28 mouse cellular contexts compared by ENCODE assay signal in the genomic region with DNA sequence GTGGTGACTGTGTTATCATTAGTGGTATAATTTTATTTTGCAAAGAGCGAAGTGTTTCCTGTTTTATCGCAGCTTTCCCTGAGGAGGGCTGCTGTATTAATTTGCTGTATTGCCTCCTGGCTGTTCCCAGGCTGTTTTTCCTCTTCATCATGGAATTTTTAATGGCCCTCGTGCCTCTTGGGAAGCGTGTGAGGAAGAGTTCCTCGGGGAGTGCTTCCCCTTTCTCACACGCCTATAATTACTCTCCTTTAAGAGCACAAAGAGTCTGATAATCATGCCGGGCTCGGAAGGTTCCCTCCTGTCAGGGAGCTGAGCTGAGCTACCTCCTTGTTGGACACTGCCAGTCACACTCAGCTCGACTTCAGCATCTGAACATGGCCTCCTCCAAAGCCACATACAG. TPM values are rescaled to one million over a fixed set of nuclear protein-coding genes. Genes with fewer than 3 reads are reported as not detected.
DNase-seq lines count a peak whose midpoint lies in the region; ATAC-seq lines count a peak whose summit lies in the region.
"Had no signal": no experiment of that assay in that cellular context is flagged by ENCODE, and none has a peak within 500 bp of the region (broad histone marks: within the 10 kb centered on the region; RNA-seq: fewer than 3 reads in every experiment).

No protein-coding gene starts in this region.

- no peak; the same call in 1 of the 2 replicates for ATAC-seq in forebrain, embryonic 13.5 days
- no peak for ATAC-seq in forebrain, embryonic 15.5 days (replicated peaks)
- ATAC-seq in hindbrain, embryonic 14.5 days (ENCODE audit: low FRiP score) = no peak; the same call in 1 of the 2 replicates
- no peak for ATAC-seq in hindbrain, embryonic 11.5 days (ENCODE audit: low FRiP score)
- ATAC-seq in midbrain, embryonic 16.5 days = no peak
- ATAC-seq: inflammation-experienced regulatory T-cells, adult 6 months; Patski had no signal

- no peaks in the 10 kb centered on the region for H3K9me3 ChIP-seq in forebrain, embryonic 13.5 days (replicated peaks)
- no peaks in the 10 kb centered on the region for H3K9me3 ChIP-seq in forebrain, embryonic 15.5 days
- H3K9me3 ChIP-seq in hindbrain, embryonic 14.5 days (ENCODE audit: control insufficient read depth, low read length) = no peaks in the 10 kb centered on the region
- no peaks in the 10 kb centered on the region for H3K9me3 ChIP-seq in hindbrain, embryonic 11.5 days (ENCODE audit: control insufficient read depth, low read length)
- no peaks in the 10 kb centered on the region for H3K9me3 ChIP-seq in midbrain, embryonic 16.5 days (replicated peaks; ENCODE audit: control insufficient read depth, low read length, poor library complexity, severe bottlenecking)
- H3K9me3 ChIP-seq: kidney, embryonic 15.5 days; limb, embryonic 12.5 days; liver, embryonic 15.5 days had no signal

- DNase-seq in hindbrain, embryonic 14.5 days (ENCODE audit: low spot score) = no peak
- no peak for DNase-seq in hindbrain, embryonic 11.5 days (ENCODE audit: low spot score)
- DNase-seq in brain, adult 2 months (ENCODE audit: low read depth, low spot score) = peak; percentile 9
- DNase-seq in layer of hippocampus, adult 8-10 months (ENCODE audit: low spot score in 2 of 2) = no peak
- DNase-seq in spleen, adult 12 weeks (ENCODE audit: low spot score) = no peak
- DNase-seq: adrenal gland, postnatal 14 days; cerebellum, adult 2 months; cerebellum, postnatal 14 days; gastrocnemius, postnatal 14 days; heart, postnatal 36 days; kidney, adult 11 months; kidney, postnatal 25 days; lung, embryonic 14.5 days; lung, postnatal 14 days; right cerebral cortex, adult 18-20 months; thymus, adult 2 months; thymus, postnatal 36 days had no signal

- WGBS in forebrain, embryonic 13.5 days = 40% methylated on average over 9 of the region's 9 CpGs
- WGBS in forebrain, embryonic 15.5 days = 27% methylated on average over 9 of the region's 9 CpGs
- WGBS in hindbrain, embryonic 14.5 days = 31% methylated on average over 9 of the region's 9 CpGs
- 68% methylated on average over 9 of the region's 9 CpGs for WGBS in hindbrain, embryonic 11.5 days
- 32% methylated on average over 9 of the region's 9 CpGs for WGBS in midbrain, embryonic 16.5 days

- H3K4me1 ChIP-seq in forebrain, embryonic 13.5 days = peaks cover 26% of the 10 kb centered on the region
- H3K4me1 ChIP-seq in forebrain, embryonic 15.5 days = peaks cover 10% of the 10 kb centered on the region
- H3K4me1 ChIP-seq in hindbrain, embryonic 14.5 days (replicated peaks; ENCODE audit: control insufficient read depth, insufficient read depth, low read length) = no peaks in the 10 kb centered on the region; the same call in none of the 2 replicates
- H3K4me1 ChIP-seq in hindbrain, embryonic 11.5 days (replicated peaks; ENCODE audit: control insufficient read depth, insufficient read depth, low read length) = no peaks in the 10 kb centered on the region
- H3K4me1 ChIP-seq in midbrain, embryonic 16.5 days (ENCODE audit: control insufficient read depth, insufficient read depth, low read length) = peaks cover 7% of the 10 kb centered on the region
- H3K4me1 ChIP-seq: kidney, embryonic 15.5 days; liver, embryonic 15.5 days had no signal

- peak overlapping the region; percentile 21; the same call in 1 of the 2 replicates for H3K27ac ChIP-seq in forebrain, embryonic 13.5 days
- H3K27ac ChIP-seq in forebrain, embryonic 15.5 days (replicated peaks) = no peak overlapping the region
- H3K27ac ChIP-seq in hindbrain, embryonic 14.5 days = peak overlapping the region; percentile 46
- no peak overlapping the region for H3K27ac ChIP-seq in hindbrain, embryonic 11.5 days (ENCODE audit: low read depth, low read length)
- peak overlapping the region; percentile 61 for H3K27ac ChIP-seq in midbrain, embryonic 16.5 days (ENCODE audit: low read length)
- H3K27ac ChIP-seq: kidney, embryonic 15.5 days; left cerebral cortex, adult 2 months; limb, embryonic 12.5 days; liver, embryonic 15.5 days had no signal

- no peak overlapping the region for H3K9ac ChIP-seq in forebrain, embryonic 13.5 days
- no peak overlapping the region for H3K9ac ChIP-seq in forebrain, embryonic 15.5 days (replicated peaks)
- no peak overlapping the region for H3K9ac ChIP-seq in hindbrain, embryonic 14.5 days
- H3K9ac ChIP-seq in hindbrain, embryonic 11.5 days (ENCODE audit: low read depth, low read length) = no peak overlapping the region
- no peak overlapping the region for H3K9ac ChIP-seq in midbrain, embryonic 16.5 days (ENCODE audit: low read depth, low read length)
- H3K9ac ChIP-seq: kidney, embryonic 15.5 days; limb, embryonic 12.5 days; liver, embryonic 15.5 days; lung, embryonic 14.5 days had no signal

- H3K27me3 ChIP-seq in forebrain, embryonic 13.5 days = no peaks in the 10 kb centered on the region
- H3K27me3 ChIP-seq in forebrain, embryonic 15.5 days = no peaks in the 10 kb centered on the region
- no peaks in the 10 kb centered on the region for H3K27me3 ChIP-seq in hindbrain, embryonic 14.5 days (ENCODE audit: control insufficient read depth, insufficient read depth, low read length)
- no peaks in the 10 kb centered on the region for H3K27me3 ChIP-seq in hindbrain, embryonic 11.5 days (ENCODE audit: control insufficient read depth, insufficient read depth, low read length)
- no peaks in the 10 kb centered on the region for H3K27me3 ChIP-seq in midbrain, embryonic 16.5 days (ENCODE audit: control insufficient read depth, insufficient read depth, low read depth, low read length)
- H3K27me3 ChIP-seq: kidney, embryonic 15.5 days; limb, embryonic 12.5 days; liver, embryonic 15.5 days; Patski had no signal

- no peak overlapping the region for H3K4me3 ChIP-seq in forebrain, embryonic 13.5 days
- H3K4me3 ChIP-seq in forebrain, embryonic 15.5 days = no peak overlapping the region
- H3K4me3 ChIP-seq in hindbrain, embryonic 14.5 days (replicated peaks; ENCODE audit: low read length) = no peak overlapping the region
- H3K4me3 ChIP-seq in hindbrain, embryonic 11.5 days (ENCODE audit: low read depth, low read length) = no peak overlapping the region
- H3K4me3 ChIP-seq in midbrain, embryonic 16.5 days (ENCODE audit: low read depth, low read length) = no peak overlapping the region
- H3K4me3 ChIP-seq: kidney, embryonic 15.5 days; left cerebral cortex, adult 2 months; limb, embryonic 12.5 days; liver, embryonic 15.5 days; myocyte had no signal

- peaks cover 65% of the 10 kb centered on the region for H3K36me3 ChIP-seq in forebrain, embryonic 13.5 days (ENCODE audit: poor library complexity, severe bottlenecking)
- H3K36me3 ChIP-seq in forebrain, embryonic 15.5 days = peaks cover 18% of the 10 kb centered on the region
- peaks cover 41% of the 10 kb centered on the region for H3K36me3 ChIP-seq in hindbrain, embryonic 14.5 days (replicated peaks; ENCODE audit: control insufficient read depth, insufficient read depth)
- no peaks in the 10 kb centered on the region for H3K36me3 ChIP-seq in hindbrain, embryonic 11.5 days (ENCODE audit: control insufficient read depth, insufficient read depth, low read length)
- H3K36me3 ChIP-seq in midbrain, embryonic 16.5 days (ENCODE audit: control insufficient read depth, insufficient read depth, low read length) = peaks cover 22% of the 10 kb centered on the region

- no peak overlapping the region for H3K4me2 ChIP-seq in forebrain, embryonic 13.5 days
- H3K4me2 ChIP-seq in forebrain, embryonic 15.5 days (replicated peaks) = no peak overlapping the region
- H3K4me2 ChIP-seq in hindbrain, embryonic 14.5 days (replicated peaks) = no peak overlapping the region
- no peak overlapping the region for H3K4me2 ChIP-seq in hindbrain, embryonic 11.5 days (replicated peaks; ENCODE audit: low read depth, low read length)
- no peak overlapping the region for H3K4me2 ChIP-seq in midbrain, embryonic 16.5 days (ENCODE audit: low read length)
- H3K4me2 ChIP-seq: heart, embryonic 11.5 days; kidney, embryonic 15.5 days; limb, embryonic 12.5 days; liver, embryonic 15.5 days; lung, embryonic 14.5 days had no signal

RNA-seq across cellular contexts. Expression of gene Gpatch2l, which starts 30.0 kb away (rescaled TPM):
- 22.6 and 24.1 TPM in 2 replicates for polyA plus RNA-seq in forebrain, embryonic 13.5 days (2015; fragmentation: Nextera tagmentation; extraction: Ambion mirVana)
- 31.1 and 31.4 TPM in 2 replicates for polyA plus RNA-seq in forebrain, embryonic 15.5 days (2015; fragmentation: Nextera tagmentation; extraction: Ambion mirVana)
- polyA plus RNA-seq in hindbrain, embryonic 14.5 days (2014; fragmentation: Nextera tagmentation; extraction: Ambion mirVana) = 26.7 and 29.6 TPM in 2 replicates
- 17.4 and 18.8 TPM in 2 replicates for polyA plus RNA-seq in hindbrain, embryonic 11.5 days (2014; fragmentation: Nextera tagmentation; extraction: Ambion mirVana)
- polyA plus RNA-seq in midbrain, embryonic 16.5 days (2015; fragmentation: Nextera tagmentation; extraction: Ambion mirVana) = 30.3 and 34.9 TPM in 2 replicates
- total RNA-seq in layer of hippocampus, adult 8-10 months (2022) = 10 to 100 TPM; 31.9 to 37.3 (median 32.8) TPM

Comparison
In these comparisons a context has a peak if more than half of its experiments do, and no peak if none do; other contexts are left out.
1. H3K27ac ChIP-seq: peak in forebrain, embryonic 13.5 days (single experiment), hindbrain, embryonic 14.5 days (single experiment) and midbrain, embryonic 16.5 days (single experiment); none in forebrain, embryonic 15.5 days (single experiment) and hindbrain, embryonic 11.5 days (single experiment).